Mouse (Mus musculus): ENCODE results near the gene Rnf24. TPM values are rescaled to one million over a fixed set of nuclear protein-coding genes. Genes with fewer than 3 reads are reported as not detected.
"Not testable (repeated sequence)": the region's sequence is repeated elsewhere in the genome, so short reads cannot be mapped to it uniquely, and the experiment has no call there.

Rnf24 gene
- total RNA-seq, 1 experiment from 2014 or later = 7.3 TPM

DNA sequence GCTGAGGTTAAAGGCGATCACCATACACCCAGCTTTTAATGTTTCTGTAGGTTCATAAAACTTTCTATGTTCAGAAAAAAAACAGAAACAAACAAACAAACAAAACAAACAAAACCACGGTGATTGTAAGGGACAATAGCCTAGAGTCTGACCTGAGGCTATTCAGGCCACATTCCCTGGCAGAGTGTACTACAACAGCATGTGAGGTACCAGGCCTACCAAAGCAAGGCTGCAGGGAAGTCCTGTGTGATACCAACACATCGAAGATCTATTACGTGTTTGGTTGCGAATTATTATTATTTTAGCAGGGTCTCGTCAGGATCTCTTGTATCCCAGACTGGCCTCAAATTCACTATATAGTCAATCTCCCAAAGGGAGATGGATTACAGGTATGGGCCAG, 2.4 kb downstream of the Rnf24 start:
- ATAC-seq (replicated peaks; ENCODE audit: insufficient number of reproducible peaks, low FRiP score, low TSS enrichment, poor library complexity, severe bottlenecking) = no peak

DNA sequence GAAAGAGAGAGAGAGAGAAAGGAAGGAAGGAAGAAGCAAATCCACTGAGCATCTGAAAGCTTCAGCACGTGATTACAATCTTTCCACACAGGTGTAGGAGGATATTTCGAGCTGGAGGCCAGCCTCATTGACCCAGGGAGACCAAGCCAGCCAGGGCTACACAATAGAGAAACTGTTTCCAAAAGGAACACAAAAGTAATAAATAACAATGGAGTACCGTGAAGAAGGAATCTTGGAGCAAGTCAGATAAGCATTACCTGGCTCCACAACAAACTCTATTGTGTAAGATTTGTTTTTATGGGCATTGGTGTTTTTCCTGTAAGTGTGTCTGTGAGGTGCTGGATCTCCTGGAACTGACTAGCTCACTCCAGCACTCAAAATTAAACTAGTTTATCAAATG, 7.1 kb downstream of the Rnf24 start:
- ATAC-seq (replicated peaks; ENCODE audit: insufficient number of reproducible peaks, low FRiP score, low TSS enrichment, poor library complexity, severe bottlenecking) = no peak

DNA sequence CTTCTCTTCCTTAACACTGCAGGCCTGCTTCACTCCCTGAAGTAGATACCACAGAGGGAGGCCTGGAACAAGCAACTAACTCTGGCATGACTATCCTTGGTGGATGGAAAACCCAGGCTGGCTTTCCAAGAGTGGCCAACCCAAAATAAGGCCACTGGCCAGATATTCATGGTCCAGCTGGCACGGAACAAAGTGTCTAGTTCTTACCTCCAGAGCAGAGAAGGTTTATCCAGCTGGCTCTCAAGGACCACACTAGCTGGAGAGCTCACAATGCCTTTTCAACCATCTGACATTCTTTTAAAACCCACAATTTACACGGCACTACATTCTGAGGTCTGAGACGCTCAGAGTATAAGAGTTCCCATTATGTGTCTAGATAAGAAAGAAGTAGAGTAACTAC, 8.2 kb downstream of the Rnf24 start:
- ATAC-seq (replicated peaks; ENCODE audit: insufficient number of reproducible peaks, low FRiP score, low TSS enrichment, poor library complexity, severe bottlenecking) = no peak

DNA sequence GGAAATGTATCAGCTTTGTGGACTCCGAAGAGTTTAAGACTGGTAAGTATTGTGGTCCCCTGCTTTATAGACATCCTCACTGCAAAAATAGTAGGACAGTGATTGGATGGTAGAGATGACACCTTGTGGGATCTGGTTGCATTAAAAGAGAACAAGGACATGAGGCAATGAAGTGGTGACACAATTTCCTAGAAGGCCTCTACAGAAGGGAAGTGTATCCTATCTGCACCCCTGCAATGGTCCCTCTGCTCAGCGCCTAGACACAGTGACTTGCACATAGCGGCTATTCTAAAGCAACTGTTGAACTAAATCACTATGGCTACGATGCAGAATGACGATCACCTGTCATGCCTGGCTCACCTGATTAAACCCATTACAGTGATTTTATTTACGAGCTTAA, 15.1 kb downstream of the Rnf24 start:
- ATAC-seq (replicated peaks; ENCODE audit: insufficient number of reproducible peaks, low FRiP score, low TSS enrichment, poor library complexity, severe bottlenecking) = peak; percentile 85

DNA sequence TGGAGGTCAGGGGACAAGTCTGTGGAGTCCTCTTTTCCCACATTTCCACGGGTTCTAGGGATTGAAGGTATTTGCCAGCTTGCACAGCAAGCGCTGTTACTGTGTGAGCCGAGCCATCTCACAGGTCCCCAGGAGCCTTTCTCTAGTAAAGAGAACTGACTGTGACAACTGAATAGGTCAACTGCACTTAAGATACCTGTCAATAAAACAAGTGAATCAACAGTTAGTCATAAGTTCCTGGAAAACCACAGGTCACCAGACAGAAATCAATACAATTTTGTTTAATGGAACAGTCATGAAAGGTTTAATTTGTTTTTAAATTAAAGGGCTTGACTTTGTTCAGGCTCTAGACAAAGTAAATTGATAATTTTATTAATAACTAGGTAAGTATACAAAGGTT, 22.1 kb downstream of the Rnf24 start:
- ATAC-seq (replicated peaks; ENCODE audit: insufficient number of reproducible peaks, low FRiP score, low TSS enrichment, poor library complexity, severe bottlenecking) = no peak

DNA sequence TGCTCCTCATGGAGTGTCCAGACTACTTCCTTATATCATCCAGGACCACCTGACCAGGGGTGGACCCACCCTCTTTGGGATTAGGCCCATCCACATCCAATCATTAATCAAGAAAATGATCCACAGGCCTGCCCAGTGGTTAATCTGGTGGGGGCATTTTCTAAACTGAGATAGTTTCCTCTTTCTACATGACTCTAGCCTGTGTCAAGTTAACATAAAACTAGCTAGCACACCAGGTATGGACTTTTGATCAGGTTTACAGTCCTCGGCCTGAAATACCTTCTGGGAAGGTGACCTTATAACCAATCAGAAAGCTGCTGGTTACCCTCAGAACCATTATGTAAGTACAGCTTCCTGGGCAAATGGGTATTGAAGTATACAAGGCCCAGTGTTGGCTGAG, 23.7 kb downstream of the Rnf24 start:
- no peak for ATAC-seq (replicated peaks; ENCODE audit: insufficient number of reproducible peaks, low FRiP score, low TSS enrichment, poor library complexity, severe bottlenecking)

DNA sequence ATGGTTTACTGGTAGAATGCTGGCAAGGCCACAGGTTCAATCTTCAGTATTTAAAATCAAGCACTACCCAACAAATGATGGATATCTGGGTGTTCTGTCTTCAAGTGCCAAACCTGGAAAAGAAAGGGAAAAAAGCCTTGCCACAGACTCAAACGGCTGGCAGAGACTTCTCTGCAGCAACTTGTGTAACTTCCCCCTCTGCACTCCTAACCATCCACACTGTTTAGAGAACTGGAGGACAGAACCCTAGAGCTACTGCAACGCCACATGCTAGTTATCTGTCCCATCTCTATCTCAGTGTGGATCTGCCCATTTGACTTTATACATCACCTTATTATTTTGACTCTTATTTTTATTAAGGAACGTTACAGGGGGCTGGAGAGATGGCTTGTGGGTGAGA, 26.6 kb downstream of the Rnf24 start:
- ATAC-seq (replicated peaks; ENCODE audit: insufficient number of reproducible peaks, low FRiP score, low TSS enrichment, poor library complexity, severe bottlenecking) = no peak

DNA sequence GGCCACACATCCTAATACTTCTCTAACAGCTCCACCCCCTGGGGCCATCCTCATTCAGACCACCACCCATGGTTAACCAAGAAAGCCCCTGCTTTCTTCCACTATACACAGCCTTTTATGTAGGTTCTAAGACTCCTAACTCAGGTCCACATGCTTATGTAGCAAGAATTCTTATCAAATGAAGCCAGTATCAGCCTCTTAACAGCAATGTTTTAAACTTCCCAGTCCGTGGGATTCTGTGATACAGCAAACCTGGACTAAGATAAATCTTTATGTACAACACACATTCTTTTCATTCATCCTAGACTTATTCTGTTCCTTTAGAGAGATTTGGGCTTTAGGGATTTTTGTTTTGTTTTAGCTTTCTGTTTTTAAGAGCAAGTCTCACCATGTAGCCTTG, 29.0 kb downstream of the Rnf24 start:
- no peak for ATAC-seq (replicated peaks; ENCODE audit: insufficient number of reproducible peaks, low FRiP score, low TSS enrichment, poor library complexity, severe bottlenecking)

DNA sequence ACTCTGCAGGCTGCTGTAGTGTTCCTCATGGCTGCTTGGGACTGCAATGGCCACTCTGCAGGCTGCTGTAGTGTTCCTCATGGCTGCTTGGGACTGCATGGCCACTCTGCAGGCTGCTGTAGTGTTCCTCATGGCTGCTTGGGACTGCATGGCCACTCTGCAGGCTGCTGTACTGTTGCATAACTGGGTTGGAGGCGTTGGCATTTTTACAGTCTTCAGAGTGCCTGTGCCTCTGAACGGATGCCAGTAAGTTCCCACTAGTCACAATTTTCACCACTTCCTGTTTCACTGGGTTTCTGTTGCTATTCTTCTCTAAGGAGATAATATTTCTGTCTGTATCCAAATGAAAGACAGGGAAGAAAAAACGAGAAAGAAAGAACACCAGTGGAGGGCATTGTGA, 31.5 kb downstream of the Rnf24 start:
- peak; percentile 96 for ATAC-seq (replicated peaks; ENCODE audit: insufficient number of reproducible peaks, low FRiP score, low TSS enrichment, poor library complexity, severe bottlenecking)

DNA sequence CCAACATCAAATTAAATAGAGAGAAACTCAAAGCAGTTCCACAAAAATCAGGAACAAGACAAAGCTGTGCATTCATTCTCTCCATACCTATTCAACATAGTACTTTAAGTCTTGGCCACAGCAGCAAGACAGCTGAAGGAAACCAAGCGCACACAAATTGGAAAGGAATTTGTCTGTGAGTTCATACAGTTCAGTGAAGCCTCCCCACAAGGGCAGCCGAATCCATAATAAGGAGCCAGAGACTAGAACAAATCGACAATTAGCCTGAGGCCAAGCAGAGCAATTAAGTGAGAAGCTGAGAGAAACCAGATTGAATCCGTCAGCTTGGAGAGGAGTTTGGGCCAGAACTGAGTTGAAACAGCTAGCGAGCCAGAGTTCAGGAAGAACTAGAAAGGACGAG, 33.3 kb downstream of the Rnf24 start:
- ATAC-seq (replicated peaks; ENCODE audit: insufficient number of reproducible peaks, low FRiP score, low TSS enrichment, poor library complexity, severe bottlenecking) = no peak

DNA sequence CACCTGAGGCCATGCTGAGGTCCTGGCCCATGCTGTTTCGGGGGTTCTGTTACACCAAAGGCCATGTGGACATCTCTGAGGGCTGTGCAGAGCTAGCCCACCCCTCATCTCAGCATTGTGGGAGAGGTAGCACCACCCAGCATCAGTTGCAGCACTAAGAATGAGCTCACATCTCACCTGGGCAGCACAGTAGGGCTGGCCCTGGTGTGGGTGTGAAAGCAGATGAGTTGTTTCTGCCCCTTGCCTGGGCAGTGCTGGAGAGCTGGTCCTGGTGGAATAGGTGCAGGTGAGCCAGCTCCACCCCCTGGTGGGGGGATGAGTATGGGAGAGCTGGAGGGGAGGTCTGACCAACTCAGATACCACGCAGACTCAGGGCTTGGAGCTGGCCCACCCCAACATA, 36.5 kb downstream of the Rnf24 start:
- ATAC-seq (replicated peaks; ENCODE audit: insufficient number of reproducible peaks, low FRiP score, low TSS enrichment, poor library complexity, severe bottlenecking) = no peak

DNA sequence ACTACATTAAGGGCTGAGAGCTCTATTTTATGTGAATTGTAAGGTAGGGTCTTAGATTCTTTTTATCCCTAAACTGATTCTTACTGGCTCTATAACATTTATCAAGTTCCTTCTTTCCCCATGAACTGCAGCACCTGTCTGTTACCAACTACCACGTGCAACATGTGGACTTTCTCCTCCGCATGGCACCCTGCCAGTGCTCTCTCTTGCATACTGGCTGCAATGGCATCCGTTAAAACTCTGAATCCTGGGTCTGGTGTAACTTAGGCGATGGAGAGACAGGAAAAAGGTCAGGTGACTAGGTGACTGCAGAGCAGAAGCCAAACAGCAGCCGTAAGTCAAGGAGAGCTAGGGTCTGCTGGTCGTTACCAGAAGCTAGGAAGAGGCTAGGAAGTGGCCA, 43.4 kb downstream of the Rnf24 start:
- no peak for ATAC-seq (replicated peaks; ENCODE audit: insufficient number of reproducible peaks, low FRiP score, low TSS enrichment, poor library complexity, severe bottlenecking)

DNA sequence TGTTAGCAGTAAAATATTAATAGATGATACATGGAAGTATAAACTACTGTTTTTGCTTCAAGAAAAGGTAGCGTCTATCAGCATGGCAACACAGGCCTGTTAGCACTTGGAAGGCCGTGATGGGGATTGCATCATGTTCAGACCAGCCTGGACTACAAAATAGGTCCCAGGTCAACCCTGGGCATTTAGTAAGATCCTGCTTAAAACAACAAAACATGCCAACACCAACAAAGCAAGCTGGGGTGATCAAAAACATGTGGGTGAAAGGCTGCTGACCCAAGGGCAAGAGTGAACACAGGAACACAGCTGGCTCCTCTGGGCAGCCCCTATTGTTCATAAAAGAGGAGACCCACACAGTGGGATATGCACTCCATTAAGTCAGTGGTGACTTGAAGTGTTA, 44.9 kb downstream of the Rnf24 start:
- no peak for ATAC-seq (replicated peaks; ENCODE audit: insufficient number of reproducible peaks, low FRiP score, low TSS enrichment, poor library complexity, severe bottlenecking)

DNA sequence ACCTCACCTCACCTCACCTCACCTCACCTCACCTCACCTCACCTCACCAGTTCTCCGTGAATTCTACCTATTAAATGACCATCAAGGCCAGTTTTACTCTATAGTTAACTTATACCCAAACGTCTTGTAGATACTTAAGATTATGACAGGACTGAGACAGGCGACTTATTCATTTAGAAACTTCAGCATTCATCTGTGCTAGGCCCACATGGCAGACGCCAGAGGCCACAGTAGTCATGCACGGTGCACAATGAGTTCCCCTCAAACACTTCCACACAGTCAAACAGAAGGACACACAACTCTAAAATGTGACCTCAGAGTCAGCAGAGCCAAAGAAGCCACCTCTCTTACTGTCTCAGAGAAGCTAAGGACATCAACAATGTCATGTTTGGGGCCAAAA, 45.3 kb downstream of the Rnf24 start:
- ATAC-seq (replicated peaks; ENCODE audit: insufficient number of reproducible peaks, low FRiP score, low TSS enrichment, poor library complexity, severe bottlenecking) = no peak

DNA sequence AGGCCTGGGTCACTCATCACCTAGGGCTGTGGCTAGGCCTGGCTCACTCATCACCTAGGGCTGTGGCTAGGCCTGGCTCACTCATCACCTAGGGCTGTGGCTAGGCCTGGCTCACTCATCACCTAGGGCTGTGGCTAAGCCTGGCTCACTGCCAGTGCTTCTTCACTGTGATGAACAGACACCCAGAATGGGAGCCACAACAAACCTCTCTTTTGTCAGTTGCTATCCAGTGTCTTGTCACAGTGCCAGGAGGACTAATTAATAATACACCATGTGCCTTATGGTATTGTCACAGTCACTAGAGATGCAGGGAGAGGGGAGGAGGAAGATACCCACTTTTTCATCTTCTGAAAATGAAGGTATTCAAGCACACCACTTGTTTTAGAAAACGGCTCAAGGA, 47.5 kb downstream of the Rnf24 start:
- not testable (repeated sequence) for ATAC-seq (replicated peaks; ENCODE audit: insufficient number of reproducible peaks, low FRiP score, low TSS enrichment, poor library complexity, severe bottlenecking)

DNA sequence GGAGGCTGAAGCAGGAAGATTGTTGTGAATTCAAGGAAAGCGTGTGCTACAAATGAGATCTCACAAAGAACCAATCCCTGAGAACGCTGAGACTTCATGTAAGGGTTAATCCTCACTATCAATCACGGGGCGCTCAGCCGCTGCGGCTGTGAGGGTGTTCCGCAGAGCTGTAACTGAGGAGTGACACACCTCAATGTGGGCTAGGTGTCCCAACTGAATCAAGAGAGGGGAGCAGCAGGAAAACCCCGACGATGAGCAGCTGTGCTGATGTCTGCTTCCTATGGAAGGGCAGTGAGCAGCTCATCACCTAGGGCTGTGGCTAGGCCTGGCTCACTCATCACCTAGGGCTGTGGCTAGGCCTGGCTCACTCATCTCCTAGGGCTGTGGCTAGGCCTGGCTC, 48.2 kb downstream of the Rnf24 start:
- no peak for ATAC-seq (replicated peaks; ENCODE audit: insufficient number of reproducible peaks, low FRiP score, low TSS enrichment, poor library complexity, severe bottlenecking)

DNA sequence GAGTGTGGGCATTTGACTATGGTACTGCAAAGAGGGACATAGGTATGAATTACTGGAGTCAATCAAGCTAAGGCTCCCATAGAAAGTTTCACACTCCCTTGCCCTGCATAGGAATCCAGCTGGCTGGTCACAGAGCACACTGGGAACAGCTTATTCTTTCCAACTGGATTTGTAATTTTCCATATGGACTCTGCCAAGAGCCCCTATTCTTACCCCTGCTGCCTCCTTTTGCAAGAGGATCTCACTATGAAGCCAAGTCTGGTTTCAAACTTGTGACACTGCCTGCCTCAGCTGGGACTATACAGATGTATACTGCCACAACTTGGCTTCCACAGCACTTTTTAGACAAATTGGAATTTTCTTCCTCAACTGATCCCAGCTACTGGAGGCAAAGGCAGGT, 51.1 kb downstream of the Rnf24 start:
- ATAC-seq (replicated peaks; ENCODE audit: insufficient number of reproducible peaks, low FRiP score, low TSS enrichment, poor library complexity, severe bottlenecking) = no peak

DNA sequence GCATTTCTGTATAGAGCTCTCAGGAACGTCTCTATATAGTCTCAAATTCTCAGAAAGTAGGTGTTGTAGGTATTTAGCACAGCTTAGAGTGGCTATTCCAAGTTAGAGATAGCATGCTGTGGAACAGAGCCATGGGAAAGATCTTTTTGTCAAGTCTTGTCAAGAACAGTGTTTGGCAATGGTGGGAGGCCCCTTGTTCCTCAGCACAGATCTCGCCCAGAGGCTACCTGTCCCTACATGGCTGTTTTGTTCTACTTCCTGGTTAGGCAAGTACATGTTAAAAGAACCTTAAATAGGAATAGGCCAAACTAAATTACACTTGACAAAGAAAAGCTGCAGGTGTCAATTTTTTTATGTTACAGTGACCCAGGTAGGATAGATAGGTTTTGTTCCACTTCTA, 52.2 kb downstream of the Rnf24 start:
- no peak for ATAC-seq (replicated peaks; ENCODE audit: insufficient number of reproducible peaks, low FRiP score, low TSS enrichment, poor library complexity, severe bottlenecking)

DNA sequence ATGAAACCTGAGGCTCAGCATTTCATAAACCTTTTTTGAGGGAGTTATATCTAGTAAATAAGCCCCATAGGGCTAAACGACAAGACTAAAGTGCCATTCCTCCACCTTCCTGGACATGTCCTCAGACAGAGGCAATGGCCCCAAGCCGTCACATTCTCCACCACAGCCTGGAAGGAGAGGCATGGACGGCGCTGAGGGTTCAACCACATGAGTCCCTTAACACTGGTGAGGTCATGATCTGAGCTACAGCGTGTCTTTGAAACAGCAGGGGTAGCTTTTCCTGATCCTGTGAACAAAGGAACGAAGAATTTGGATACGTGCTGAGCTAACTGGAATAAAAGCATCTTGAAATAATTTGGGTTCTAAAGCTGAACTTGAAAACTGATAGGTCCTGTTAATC, 54.0 kb downstream of the Rnf24 start:
- not testable (repeated sequence) for ATAC-seq (replicated peaks; ENCODE audit: insufficient number of reproducible peaks, low FRiP score, low TSS enrichment, poor library complexity, severe bottlenecking)

DNA sequence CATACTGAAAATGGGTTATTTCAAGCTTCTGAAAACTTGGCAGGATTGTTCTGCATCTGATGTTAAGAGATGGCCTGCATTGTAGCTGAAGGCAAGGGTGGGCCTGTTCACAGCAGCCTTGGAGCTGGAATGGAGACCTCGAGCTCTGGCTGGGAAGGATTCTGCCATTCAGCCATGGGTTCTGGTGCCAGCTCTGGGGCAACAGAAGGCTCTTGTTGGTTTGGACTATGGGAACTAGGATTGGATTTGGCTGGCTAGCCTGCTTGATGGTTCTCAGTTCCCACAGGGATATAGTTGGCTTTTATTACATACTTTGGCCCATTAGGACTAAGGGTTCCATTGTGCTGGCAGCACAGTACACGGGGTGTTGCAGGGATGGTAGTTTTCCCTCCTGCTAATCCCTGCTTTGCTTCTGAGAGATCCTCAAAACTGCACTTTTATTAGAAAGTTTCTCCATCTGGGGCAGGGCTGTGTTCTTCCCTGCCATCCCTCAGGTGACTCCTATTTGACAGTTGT, 55.9 kb downstream of the Rnf24 start:
- no peak for ATAC-seq (replicated peaks; ENCODE audit: insufficient number of reproducible peaks, low FRiP score, low TSS enrichment, poor library complexity, severe bottlenecking)

DNA sequence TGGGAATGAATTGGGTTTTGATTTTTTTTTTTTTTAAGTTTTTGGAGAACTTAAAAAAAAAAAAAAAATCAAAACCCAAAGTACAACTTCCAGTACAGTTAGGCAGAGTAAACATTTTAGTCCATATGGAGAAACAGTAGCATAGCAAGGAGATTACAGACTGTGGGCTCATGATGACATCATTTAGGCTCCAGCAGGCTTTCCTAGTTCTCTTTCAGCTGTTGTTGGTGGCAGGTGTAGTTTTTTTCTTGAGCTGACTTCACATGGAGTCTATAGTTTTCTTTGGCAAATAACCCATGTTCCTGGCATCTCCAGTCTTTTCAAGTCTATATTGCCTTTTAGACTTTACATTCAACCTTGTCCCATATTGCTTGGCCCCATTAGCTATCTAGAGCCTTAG, 62.0 kb downstream of the Rnf24 start:
- ATAC-seq (replicated peaks; ENCODE audit: insufficient number of reproducible peaks, low FRiP score, low TSS enrichment, poor library complexity, severe bottlenecking) = no peak

DNA sequence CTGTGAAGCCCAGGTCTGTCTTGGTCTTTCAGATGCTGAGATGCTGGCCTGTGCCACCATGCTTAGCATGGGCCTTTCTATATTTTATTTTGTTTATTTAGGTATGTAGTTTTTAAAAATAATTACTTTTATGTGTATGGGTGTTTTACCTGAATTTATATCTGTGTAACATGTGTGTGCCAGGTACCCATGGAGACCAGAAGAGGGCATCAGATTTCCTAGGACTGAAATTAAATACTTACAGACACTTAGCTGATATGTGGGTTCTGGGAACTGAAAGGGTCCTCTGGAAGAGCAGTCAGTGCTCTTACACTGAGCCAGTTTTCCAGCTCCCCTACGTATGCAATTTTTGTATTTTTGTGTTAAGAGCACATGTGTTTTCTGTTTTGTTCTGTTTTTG, 66.4 kb downstream of the Rnf24 start:
- ATAC-seq (replicated peaks; ENCODE audit: insufficient number of reproducible peaks, low FRiP score, low TSS enrichment, poor library complexity, severe bottlenecking) = no peak

All from monocyte, adult 5-6 weeks (primary cell).